Mouse (Mus musculus): ENCODE measurements around the gene B3galnt1. TPM values are rescaled to one million over a fixed set of nuclear protein-coding genes. Genes with fewer than 3 reads are reported as not detected.

B3galnt1 gene
- total RNA-seq, 2 experiments from 2014 or later = 43.2 to 44.5 TPM

Other genes with a start within 250 kb of the B3galnt1 start
- gene Nmd3, start 123.0 kb upstream of the B3galnt1 start, total RNA-seq (2021) = 10 to 100 TPM; 40.3 to 46.0 TPM

All from layer of hippocampus, postnatal 14 days (tissue).